Mouse (Mus musculus) testis, postnatal 10 days (tissue): ENCODE measurements around the gene Sh3d19.
A peak's percentile ranks its signal among the peaks of the same experiment; 100 is the strongest.

ENCODE experiments used
- DNase-seq: peaks from one replicate; pipeline ENCODE4 v3.0.0; 2021; ENCODE audit warnings: low spot score

The Sh3d19 gene

DNA sequence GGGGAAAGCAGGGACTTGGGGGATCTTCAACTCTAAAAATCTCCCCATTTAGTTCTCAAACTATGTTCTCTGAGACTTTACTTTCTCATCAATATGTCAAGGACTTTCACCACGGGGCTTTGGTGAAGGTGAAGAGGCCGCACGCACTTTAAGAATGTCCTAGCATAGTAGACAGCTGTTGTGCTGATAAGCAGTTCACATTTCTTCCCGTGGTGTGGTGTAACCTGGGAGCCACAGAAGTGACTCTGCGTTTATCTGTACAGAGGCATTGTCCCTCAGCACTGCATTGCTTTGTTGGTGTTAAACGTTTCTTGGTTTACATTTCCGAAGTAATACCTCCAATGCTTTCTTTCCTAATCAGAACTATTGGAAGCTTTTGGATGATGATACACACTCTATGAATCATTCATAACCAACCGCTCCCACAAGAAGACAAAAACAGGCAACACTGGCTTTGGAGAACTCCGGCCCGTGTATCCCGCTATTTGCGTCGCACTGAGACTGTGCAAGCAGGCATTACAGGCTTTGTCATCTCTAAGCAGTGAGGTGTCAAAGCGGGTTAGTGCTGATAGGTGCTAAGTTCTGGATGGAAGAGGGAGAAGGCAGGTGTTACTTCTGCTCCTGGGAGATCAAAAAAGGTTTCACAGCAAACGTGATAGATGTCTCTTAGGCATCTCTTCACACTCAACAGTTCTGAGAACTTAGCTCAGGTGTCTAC, 57.9 kb downstream of the Sh3d19 start:
- no peak for DNase-seq

GRCm38 (mm10) chr3:86030566-86030965, 59.7 kb downstream of the Sh3d19 start:
- DNase-seq, result no peak

- DNase-seq, result no peak
These were observed 62.7 kb downstream of the Sh3d19 start for GRCm38 (mm10) chr3:86033455-86034090.

- DNase-seq, result no peak
These were observed 67.1 kb downstream of the Sh3d19 start for GRCm38 (mm10) chr3:86037926-86038484.

DNA sequence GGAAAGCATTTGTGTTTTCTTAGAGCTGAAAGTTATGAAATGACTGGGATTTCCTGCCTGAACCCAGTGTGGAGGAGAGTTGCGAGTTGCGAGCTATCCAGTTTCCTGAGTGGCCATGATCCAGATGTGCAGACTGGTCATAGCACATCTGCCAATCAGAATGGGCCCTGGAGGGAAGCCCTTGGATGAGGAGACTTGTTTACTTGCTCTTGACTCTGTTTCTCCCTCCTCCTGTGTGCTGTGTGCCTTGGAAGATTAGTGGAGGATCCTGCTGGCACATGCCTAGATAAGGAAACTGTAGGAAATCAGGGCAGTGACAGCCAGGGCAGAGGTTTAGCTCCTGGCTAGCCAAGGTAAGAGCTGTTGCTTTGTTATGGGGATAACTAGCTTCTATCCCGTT, 67.7 kb downstream of the Sh3d19 start:
- no peak for DNase-seq

- no peak for DNase-seq
These were observed 69.6 kb downstream of the Sh3d19 start for GRCm38 (mm10) chr3:86040286-86041201.

DNA sequence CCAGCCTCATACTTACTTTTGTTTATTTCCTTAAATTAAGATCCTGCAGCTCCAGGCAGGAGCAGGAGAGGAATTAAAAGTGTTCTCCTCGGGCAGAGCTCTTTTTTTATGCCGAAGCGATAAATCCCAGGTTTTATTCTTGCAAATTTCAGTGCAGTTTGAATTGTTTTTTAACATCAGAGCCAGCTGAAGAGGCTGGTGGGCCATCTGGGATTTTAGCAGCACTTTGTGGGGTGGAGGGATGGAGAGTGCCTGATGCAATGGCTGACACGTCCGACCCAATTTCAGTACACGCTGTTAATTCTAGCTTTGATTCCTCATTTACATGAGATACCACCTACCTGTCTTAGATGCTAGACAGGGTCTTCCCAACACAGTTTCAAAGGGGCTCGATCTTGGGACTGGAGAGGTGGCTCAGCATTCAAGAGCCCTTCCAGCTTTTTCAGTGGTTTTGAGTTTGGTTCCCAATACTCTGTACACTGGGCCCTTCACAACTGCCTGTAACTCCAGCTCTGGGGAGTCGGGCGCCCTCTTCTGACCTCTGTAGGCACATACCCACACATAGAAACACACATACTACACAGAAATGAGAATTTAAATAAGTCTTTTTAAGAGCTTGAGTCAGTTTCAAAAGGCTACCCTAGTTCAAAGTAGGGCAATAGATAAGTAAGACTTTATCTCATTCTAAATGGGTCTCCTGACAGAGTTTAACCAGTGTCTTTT, 76.9 kb downstream of the Sh3d19 start:
- DNase-seq, result no peak

DNA sequence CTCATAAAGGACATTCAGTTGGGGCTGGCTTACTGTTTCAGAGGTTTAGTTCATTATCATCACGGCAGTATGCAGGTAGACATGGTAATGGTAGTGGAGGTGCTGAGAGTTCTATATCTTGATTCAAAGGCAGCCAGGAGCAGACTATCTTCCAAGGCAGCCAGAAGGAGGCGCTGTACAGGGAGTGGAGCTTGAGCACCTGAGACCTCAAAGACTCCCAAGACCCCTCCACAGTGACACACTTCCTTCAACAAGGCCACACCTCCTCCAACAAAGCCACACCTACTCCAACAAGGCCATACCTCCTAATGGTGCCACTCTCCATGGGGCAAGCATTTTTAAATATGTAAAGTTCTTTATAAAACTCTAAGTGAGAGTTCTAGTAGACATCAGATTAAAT, 78.1 kb downstream of the Sh3d19 start:
- DNase-seq, result no peak

DNA sequence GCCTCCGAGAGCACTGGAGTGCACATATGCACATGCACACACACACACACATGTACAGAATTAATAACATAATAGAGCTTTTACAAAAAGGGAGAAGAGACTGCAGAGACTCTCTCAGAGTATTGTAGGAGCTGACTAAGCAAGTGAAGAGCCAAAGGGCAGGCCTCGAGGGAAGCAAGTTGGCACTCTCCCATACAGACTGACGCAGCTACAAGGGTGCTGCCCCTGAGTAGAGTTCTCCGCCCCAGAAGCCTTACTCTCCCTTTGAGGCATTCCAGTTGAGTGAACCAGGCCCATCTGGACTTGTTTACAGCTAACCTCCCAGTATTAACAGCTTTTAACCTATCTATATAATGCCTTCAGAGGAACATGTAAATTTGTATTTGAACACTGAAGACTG, 85.8 kb downstream of the Sh3d19 start:
- DNase-seq, result peak; percentile 51

- DNase-seq, result no peak
These were observed 86.7 kb downstream of the Sh3d19 start for GRCm38 (mm10) chr3:86057436-86058095.

- DNase-seq, result no peak
These were observed 98.8 kb downstream of the Sh3d19 start for GRCm38 (mm10) chr3:86069646-86070250.

DNA sequence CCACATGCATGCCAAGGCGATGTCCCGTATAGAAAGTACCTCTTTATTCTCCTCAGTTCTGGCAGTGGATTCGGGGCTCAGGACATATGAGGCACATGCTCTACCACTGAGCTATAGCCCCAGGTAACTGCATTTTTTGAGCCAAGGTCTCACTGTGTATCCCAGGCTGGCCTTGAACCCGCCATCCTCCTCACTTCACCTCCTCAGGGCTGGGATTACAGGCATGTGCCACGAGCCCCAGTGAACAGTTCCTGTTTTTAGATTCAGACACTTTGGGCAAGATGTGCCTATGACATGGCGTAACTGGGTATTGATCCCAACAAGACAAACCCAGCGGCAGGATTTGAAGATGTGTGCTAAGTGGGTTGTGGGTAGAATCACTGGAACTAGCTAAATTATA, 99.9 kb downstream of the Sh3d19 start:
- no peak for DNase-seq

DNA sequence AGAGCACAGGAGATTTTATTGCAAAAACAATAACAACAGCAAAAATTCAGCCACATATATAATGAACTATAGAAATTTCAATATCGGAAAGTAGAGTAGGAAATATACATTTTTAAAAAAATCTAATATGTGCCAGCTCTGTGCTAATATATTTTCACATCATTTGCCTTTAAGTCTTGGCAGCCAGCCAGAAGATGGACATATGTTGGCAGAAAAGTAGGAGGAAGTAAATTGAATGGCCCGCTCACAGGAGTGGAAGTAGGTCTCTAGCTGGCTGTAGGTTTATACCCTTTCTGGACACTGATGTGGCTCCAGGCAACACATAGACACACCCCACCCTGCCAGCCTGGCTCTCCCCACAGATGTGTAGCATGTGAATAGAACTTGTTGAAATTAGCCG, 101.2 kb downstream of the Sh3d19 start:
- no peak for DNase-seq

- no peak for DNase-seq
These were observed 102.0 kb downstream of the Sh3d19 start for GRCm38 (mm10) chr3:86072889-86073288.

GRCm38 (mm10) chr3:86075593-86075992, 104.7 kb downstream of the Sh3d19 start:
- DNase-seq, result no peak

- no peak for DNase-seq
These were observed 105.8 kb downstream of the Sh3d19 start for GRCm38 (mm10) chr3:86076511-86077283.

- peak; percentile 29 for DNase-seq
These were observed 112.1 kb downstream of the Sh3d19 start for GRCm38 (mm10) chr3:86083051-86083450.

- DNase-seq, result peak; percentile 32
These were observed 114.1 kb downstream of the Sh3d19 start for GRCm38 (mm10) chr3:86085001-86085400.

DNA sequence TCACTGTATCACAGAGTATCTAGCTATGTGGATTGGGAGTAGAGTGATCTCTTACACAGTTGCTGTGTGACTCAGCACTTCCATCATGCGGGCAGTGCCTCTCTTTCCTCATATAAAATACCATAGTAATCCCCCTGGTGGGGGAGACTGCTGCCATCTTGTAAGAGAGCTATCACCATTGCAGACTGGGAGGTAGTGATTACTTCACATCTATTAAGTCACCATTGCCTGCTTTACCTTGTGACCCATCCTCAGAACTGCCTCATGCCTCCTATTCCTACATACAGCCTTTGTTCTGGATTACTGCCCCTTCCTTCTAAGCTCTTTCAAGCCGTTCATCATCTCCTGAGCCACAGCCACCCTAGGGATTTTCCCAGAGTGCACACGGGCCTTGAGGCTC, 117.0 kb downstream of the Sh3d19 start:
- DNase-seq, result no peak
